Mouse (Mus musculus) left cerebral cortex, postnatal 10 days (tissue): ENCODE measurements at regions not wholly inside any gene's neighbourhood (a gene's known extent, or its start where the extent isn't known, plus 50 kb on each side); places are given as distances from the start of the nearest gene placed in this dataset.

Experiments used
- DNase-seq, 2 experiments: peaks; one replicate each; pipeline ENCODE4 v3.0.0; 2021 to 2022; ENCODE audit warnings: low spot score in 2 of 2, mixed read lengths in 1 of 2; ENCODE audit errors: extremely low spot score in 1 of 2
- intact Hi-C: fragments of 180-260 bp; cut with DNase I; formaldehyde crosslinking; loops from one replicate; pipeline ENCODE4 v1.15.1; 2025

GRCm38 (mm10) chr1:31448913-31449312, 226.3 kb downstream of the Pih1d3 start:
- intact Hi-C loops = no loop called here
- DNase-seq = no peak

- DNase-seq = peak in 1 of 2 experiments; percentile 25
- intact Hi-C loops = no loop called here
These were observed 231.3 kb downstream of the Pih1d3 start for GRCm38 (mm10) chr1:31453737-31454465.

- intact Hi-C loops = no loop called here
- DNase-seq = no peak
These were observed 239.7 kb downstream of the Pih1d3 start for GRCm38 (mm10) chr1:31462340-31462739.
